17 mouse cellular contexts compared by ENCODE assay signal in the genomic region with DNA sequence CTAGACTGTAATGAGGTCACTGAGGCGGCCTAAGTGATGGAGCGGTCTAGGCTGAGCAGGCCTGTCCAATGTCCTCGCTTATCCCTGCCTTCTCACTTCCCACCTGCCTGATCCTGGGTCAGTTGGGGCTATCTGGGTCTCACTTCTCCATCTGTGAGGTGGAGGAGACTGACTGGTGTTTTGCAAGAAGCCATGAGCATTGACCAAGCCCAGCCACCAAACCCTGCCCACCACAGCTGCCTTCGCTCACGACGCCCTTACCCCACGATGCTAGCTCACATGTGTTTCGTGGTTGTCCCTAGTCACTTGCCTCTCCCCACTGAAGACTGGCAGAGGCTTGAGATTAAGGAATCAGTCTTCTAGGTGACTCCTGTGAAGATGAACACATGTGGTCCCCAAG. TPM values are rescaled to one million over a fixed set of nuclear protein-coding genes. Genes with fewer than 3 reads are reported as not detected.
"Had no signal": no experiment of that assay in that cellular context is flagged by ENCODE, and none has a peak within 500 bp of the region (broad histone marks: within the 10 kb centered on the region; RNA-seq: fewer than 3 reads in every experiment).

No protein-coding gene starts in this region.

- ATAC-seq: liver, postnatal 0 days; lung, postnatal 0 days; midbrain, embryonic 16.5 days had no signal

- DNase-seq: liver, embryonic 13.5 days; liver, postnatal 0 days; lung, adult 2 months; lung, postnatal 14 days; lung, postnatal 36 days; midbrain, embryonic 14.5 days; retina, postnatal 1 day; right cerebral cortex, adult 18-20 months; right cerebral cortex, postnatal 25 days; right cerebral cortex, postnatal 4 days; spleen, adult 18-20 months; thymus, adult 18-20 months; thymus, postnatal 14 days; thymus, postnatal 36 days had no signal

RNA-seq across cellular contexts. Expression of gene Il34, which starts 8.6 kb away (rescaled TPM):
- total RNA-seq: megakaryocyte-erythroid progenitor cell, adult 5-6 weeks had no signal
